Mouse (Mus musculus) CH12F3 (cell line): ENCODE data around the gene Gm21962.

Source experiments
- in situ Hi-C: fragments of 300-500 bp; cut with MboI; formaldehyde crosslinking; loops from 2 replicates; pipeline ENCODE4 v1.14.3; 2020; ENCODE audit warnings: low sequenced_read_pairs

Gene Gm21962

GRCm38 (mm10) chr3:137715946-137716345 is 44.6 kb downstream of the Gm21962 start:
- in situ Hi-C loops, result no loop called here

GRCm38 (mm10) chr3:137716573-137717157 is 45.3 kb downstream of the Gm21962 start:
- in situ Hi-C loops, result no loop called here
